Mouse (Mus musculus) ES-Bruce4 (cell line): ENCODE measurements around the gene Pde6h. TPM values are rescaled to one million over a fixed set of nuclear protein-coding genes. Genes with fewer than 3 reads are reported as not detected.

Source experiments
- H3K27ac ChIP-seq: 2 replicates; pipeline ENCODE4 v1.5.1; 2012; ENCODE audit warnings: low read length, inconsistent platforms; ENCODE audit not compliant: insufficient read depth
- H3K27me3 ChIP-seq: 2 replicates; pipeline ENCODE4 v1.6.1; 2012; ENCODE audit warnings: mild to moderate bottlenecking, low read length, inconsistent platforms; ENCODE audit not compliant: control insufficient read depth, poor library complexity, insufficient read depth, severe bottlenecking
- H3K36me3 ChIP-seq: 2 replicates; pipeline ENCODE4 v1.6.1; 2012; ENCODE audit warnings: inconsistent platforms, mild to moderate bottlenecking, low read length, moderate library complexity; ENCODE audit not compliant: control insufficient read depth, poor library complexity, insufficient read depth, severe bottlenecking
- H3K4me1 ChIP-seq: one replicate; pipeline ENCODE4 v1.8.1; 2011; ENCODE audit warnings: low read length; ENCODE audit not compliant: control insufficient read depth, insufficient read depth
- H3K4me3 ChIP-seq: 2 replicates; pipeline ENCODE4 v1.5.1; 2011; ENCODE audit warnings: low read depth, mild to moderate bottlenecking, low read length
- H3K9ac ChIP-seq: 2 replicates; pipeline ENCODE4 v1.6.1; 2012; ENCODE audit warnings: low read depth, mild to moderate bottlenecking, inconsistent platforms; ENCODE audit not compliant: poor library complexity, severe bottlenecking
- H3K9me3 ChIP-seq: replicated peaks from 2 replicates; pipeline ENCODE4 v1.6.1; 2012; ENCODE audit warnings: mild to moderate bottlenecking, low read length, inconsistent platforms; ENCODE audit not compliant: control insufficient read depth, poor library complexity, insufficient read depth, severe bottlenecking
- CTCF ChIP-seq: IDR thresholded peaks from one replicate; pipeline ENCODE4 v1.8.1; 2011; ENCODE audit warnings: low read depth, low read length
- EP300 ChIP-seq: IDR thresholded peaks from 2 replicates; pipeline ENCODE4 v1.6.1; 2011; ENCODE audit warnings: low read depth, low read length; ENCODE audit not compliant: insufficient read depth
- POLR2A ChIP-seq: IDR thresholded peaks from one replicate; pipeline ENCODE4 v1.8.1; 2011; ENCODE audit warnings: low read length; ENCODE audit not compliant: insufficient read depth
- polyA plus RNA-seq: library from polyadenylated mRNA; stranded (reverse); fragments of >200 nt; gene quantifications from 2 replicates; pipeline ENCODE4 v1.2.4, GENCODE M21; 2011; ENCODE audit warnings: low read depth; ENCODE audit not compliant: missing spikeins, insufficient read depth, insufficient read length

The Pde6h gene
- polyA plus RNA-seq, 1 experiment: not detected

- no peak overlapping the region for H3K4me3 ChIP-seq
- no peak overlapping the region for H3K27ac ChIP-seq
- no peak for TF ChIP-seq EP300
- no peak for TF ChIP-seq CTCF
- no peak for TF ChIP-seq POLR2A
- H3K36me3 ChIP-seq: no peaks in the 10 kb centered on the region
- H3K27me3 ChIP-seq: no peaks in the 10 kb centered on the region
- no peaks in the 10 kb centered on the region for H3K4me1 ChIP-seq
- no peaks in the 10 kb centered on the region for H3K9me3 ChIP-seq
- no peak overlapping the region for H3K9ac ChIP-seq
Observed at GRCm38 (mm10) chr6:136998181-136998580, 74.5 kb downstream of the Pde6h start.

- TF ChIP-seq CTCF (no peak), EP300 (no peak), POLR2A (no peak)
- Histone ChIP-seq H3K9ac (no peak overlapping the region), H3K4me3 (no peak overlapping the region)
Observed at GRCm38 (mm10) chr6:136999009-136999408, 75.4 kb downstream of the Pde6h start.

GRCm38 (mm10) chr6:136999707-137000446 lies 76.2 kb downstream of the Pde6h start:
- Histone ChIP-seq H3K36me3 (no peaks in the 10 kb centered on the region), H3K27me3 (no peaks in the 10 kb centered on the region), H3K4me3 (no peak overlapping the region), H3K9ac (no peak overlapping the region), H3K27ac (no peak overlapping the region), H3K4me1 (no peaks in the 10 kb centered on the region), H3K9me3 (no peaks in the 10 kb centered on the region)
- TF ChIP-seq POLR2A (no peak), CTCF (peak; percentile 73)

More at GRCm38 (mm10) chr6:136999009-136999408, 75.4 kb downstream of the Pde6h start:
- H3K4me1 ChIP-seq: no peaks in the 10 kb centered on the region
- H3K27me3 ChIP-seq: no peaks in the 10 kb centered on the region
- no peaks in the 10 kb centered on the region for H3K9me3 ChIP-seq
- no peak overlapping the region for H3K27ac ChIP-seq
- H3K36me3 ChIP-seq: no peaks in the 10 kb centered on the region

DNA sequence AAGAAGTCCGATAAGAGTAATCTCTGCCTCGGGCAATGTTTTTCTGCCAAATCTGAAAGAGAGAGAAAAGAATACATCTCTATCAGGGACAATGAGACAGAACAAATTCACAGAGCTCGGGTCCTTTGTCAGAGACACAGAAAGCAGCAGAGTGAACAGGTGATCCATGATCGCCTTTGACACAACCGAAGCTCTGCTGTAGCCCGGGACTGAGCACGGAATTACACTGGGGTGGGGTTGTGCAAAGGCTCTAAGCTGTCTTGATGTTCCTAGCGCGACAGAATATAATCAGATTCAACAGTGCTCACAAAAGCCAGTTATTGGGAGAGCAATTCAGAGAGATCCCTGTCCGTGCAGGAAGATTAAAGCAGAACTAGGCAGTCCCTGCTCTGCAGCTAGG lies 77.1 kb downstream of the Pde6h start:
- no peaks in the 10 kb centered on the region for H3K27me3 ChIP-seq
- no peak overlapping the region for H3K9ac ChIP-seq
- H3K4me3 ChIP-seq: no peak overlapping the region
- TF ChIP-seq CTCF (no peak), EP300 (no peak), POLR2A (no peak)
- H3K4me1 ChIP-seq: no peaks in the 10 kb centered on the region
- no peaks in the 10 kb centered on the region for H3K9me3 ChIP-seq
- H3K27ac ChIP-seq: no peak overlapping the region
- no peaks in the 10 kb centered on the region for H3K36me3 ChIP-seq

- H3K4me3 ChIP-seq: no peak overlapping the region
- no peak overlapping the region for H3K27ac ChIP-seq
- no peaks in the 10 kb centered on the region for H3K27me3 ChIP-seq
- H3K9ac ChIP-seq: no peak overlapping the region
- H3K4me1 ChIP-seq: no peaks in the 10 kb centered on the region
- TF ChIP-seq EP300: no peak
- no peak for TF ChIP-seq CTCF
- TF ChIP-seq POLR2A: no peak
- H3K36me3 ChIP-seq: no peaks in the 10 kb centered on the region
- no peaks in the 10 kb centered on the region for H3K9me3 ChIP-seq
Observed at GRCm38 (mm10) chr6:137001267-137002168, 77.9 kb downstream of the Pde6h start.

- no peaks in the 10 kb centered on the region for H3K9me3 ChIP-seq
- no peak overlapping the region for H3K9ac ChIP-seq
- H3K4me1 ChIP-seq: no peaks in the 10 kb centered on the region
- TF ChIP-seq CTCF: no peak
- no peak for TF ChIP-seq POLR2A
- TF ChIP-seq EP300: no peak
- H3K36me3 ChIP-seq: no peaks in the 10 kb centered on the region
- no peak overlapping the region for H3K4me3 ChIP-seq
- no peaks in the 10 kb centered on the region for H3K27me3 ChIP-seq
- H3K27ac ChIP-seq: no peak overlapping the region
Observed at GRCm38 (mm10) chr6:137002169-137002514, 78.5 kb downstream of the Pde6h start.
